Mouse (Mus musculus) lung, postnatal 4 days (tissue): ENCODE results near the gene Arhgap45.
A peak's percentile ranks its signal among the peaks of the same experiment; 100 is the strongest.

Experiments
- DNase-seq, 2 experiments: peaks; one replicate each; pipeline ENCODE4 v3.0.0; 2021

The Arhgap45 gene

DNA sequence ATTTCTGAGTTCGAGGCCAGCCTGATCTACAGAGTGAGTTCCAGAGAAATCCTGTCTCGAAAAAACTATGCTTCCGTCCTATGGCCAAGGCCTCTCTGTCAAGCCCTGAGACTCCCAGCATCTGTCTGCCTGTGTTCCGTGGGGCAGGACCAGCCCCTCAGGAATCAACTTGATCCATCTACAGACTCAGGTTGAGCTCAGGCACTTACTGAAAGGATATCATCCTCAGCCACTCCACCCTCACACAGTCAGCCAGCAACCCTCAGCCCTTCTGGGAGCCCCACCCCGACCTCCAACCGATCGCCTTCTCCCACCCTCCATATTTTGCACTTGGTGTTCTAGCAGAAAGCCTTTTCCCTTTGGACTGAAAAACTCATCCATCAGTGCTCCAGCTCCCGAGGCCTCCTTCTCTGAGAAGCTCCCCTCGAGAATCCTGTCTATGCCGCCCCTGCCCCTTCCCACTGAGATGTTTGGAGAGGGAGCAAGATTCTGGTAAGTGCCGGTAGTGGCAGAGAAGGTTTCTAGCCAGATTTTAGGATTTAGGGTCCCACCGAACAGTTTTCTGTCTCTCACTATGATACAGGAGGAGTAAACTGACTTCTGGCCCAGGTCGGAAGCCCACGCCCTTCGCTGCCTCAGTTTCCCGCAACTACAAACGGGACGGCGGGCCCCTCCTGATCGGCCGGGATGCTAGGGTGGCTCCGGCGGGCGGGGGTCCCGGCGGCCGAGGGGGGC lies 28.5 kb upstream of the Arhgap45 start:
- peak in 1 of 2 experiments; percentile 44 for DNase-seq

DNA sequence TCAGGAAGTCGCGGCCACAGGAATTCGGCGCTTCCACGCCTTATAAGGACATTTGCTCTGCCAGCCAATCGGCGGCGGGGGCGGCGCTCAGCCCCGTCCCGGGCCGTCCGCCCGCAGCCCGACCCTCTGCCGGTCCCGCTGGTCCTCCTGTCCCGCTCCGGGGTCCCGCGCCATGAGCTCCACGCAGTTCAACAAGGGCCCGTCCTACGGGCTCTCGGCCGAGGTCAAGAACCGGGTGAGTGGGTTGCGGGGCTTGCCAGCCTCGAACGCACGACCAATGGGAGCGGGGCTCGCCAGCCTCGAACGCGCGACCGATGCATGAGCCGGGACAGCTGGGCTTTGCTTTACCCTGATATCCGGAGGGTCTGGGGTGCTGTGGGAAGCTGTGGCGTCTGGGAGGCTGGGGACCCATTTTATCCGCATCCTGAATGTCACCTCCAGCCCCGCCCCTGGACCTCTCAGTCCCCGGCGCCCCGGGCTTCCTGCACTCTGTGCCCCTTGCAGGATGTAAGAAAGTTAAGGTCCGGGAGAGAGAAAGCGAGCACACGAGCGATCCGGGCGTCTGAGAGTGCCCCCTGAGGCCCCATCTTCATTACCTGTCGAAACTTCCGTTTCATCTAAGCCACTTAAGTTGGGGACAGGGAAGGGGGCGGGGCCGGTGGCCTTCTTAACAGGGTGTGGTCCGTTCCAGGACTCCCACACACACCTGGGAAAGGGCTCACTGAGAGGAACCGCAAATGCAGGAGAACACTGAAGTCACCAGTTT lies 27.8 kb upstream of the Arhgap45 start, which contains the start of gene Cnn2:
Gene Cnn2 (plus strand): TSS at position 79 of the 766 bp plus-strand sequence.
- DNase-seq = peak; percentile 84 to 92

DNA sequence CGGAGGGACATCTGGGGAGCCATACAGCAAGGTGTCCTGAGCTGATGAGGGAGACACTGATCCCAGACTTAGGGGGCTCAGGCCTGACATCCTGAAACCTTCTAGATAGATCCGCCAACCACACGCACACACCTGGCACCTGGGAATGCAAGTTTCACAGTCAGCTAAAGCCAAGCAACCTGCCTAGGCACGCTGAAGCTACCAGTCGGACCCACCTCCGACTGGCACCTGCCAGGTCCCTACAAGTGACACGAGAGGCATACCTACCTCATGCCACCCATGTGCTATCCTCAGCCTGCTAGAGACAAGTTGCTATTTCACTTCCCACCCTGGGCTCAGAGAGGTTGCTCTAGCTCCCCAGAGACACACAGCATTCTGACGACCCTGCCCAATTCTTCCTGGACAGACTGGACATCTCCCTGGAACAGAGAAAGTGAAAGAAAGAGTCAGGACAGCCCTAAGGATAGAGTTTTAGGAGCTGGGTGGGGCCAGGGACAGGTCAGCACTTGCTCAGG lies 27.1 kb upstream of the Arhgap45 start:
- DNase-seq = no peak

DNA sequence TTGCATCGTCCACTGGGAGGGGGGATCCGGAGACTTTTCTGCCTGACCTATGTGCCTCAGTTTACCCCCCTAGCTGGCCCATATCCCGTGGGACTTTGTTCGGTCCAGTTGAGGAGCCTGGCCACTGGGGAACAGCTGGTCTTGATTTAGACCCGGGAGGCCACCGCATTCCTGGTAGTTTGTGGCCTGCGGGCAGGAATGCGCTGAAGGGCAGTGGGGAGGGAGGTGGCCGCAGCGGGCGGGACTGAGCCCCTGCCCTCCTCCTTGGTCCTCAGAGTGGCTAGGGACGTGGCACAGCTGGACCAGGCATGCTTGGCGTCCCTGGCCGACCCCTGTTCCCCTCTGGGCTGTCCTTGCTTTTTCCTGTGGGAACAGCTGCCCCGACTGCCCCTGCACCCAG lies 26.6 kb upstream of the Arhgap45 start:
- peak; percentile 80 to 94 for DNase-seq

DNA sequence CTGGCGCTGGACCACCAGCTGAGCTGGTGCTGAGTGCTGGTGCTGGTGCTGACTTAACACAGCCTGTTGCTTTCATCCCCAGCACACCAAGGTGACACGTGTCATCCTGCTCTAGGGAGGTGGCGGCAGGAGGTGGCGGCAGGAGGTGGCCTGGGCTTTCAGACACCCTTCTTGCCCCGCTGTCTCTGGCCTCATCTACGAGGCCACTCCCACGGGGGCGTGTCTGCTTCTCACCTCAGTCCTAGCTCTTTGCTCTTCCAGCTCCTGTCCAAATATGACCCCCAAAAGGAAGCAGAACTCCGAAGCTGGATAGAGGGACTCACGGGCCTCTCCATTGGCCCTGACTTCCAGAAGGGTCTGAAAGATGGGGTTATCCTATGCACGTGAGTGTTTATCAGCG lies 25.4 kb upstream of the Arhgap45 start:
- DNase-seq = peak in 1 of 2 experiments; percentile 41

DNA sequence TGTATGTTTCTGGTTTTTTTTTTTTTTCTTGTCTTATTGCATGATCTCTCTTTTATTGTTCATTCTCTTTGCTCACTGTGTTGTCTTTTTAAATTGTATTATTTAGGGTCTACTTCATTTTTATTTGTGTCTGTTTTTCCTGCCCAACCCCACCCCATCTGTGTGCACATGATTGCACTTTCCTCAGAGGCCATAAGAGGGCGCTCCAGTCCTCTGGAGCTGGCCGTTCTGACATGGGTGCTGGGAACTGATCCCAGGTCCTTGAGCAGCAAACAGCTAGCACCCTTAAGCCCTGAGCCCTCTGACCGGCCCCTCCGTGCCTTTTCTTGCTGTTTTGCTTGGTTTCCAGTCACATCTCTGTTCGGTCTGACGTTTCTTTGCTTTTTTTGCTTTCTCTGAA lies 24.9 kb upstream of the Arhgap45 start:
- no peak for DNase-seq

DNA sequence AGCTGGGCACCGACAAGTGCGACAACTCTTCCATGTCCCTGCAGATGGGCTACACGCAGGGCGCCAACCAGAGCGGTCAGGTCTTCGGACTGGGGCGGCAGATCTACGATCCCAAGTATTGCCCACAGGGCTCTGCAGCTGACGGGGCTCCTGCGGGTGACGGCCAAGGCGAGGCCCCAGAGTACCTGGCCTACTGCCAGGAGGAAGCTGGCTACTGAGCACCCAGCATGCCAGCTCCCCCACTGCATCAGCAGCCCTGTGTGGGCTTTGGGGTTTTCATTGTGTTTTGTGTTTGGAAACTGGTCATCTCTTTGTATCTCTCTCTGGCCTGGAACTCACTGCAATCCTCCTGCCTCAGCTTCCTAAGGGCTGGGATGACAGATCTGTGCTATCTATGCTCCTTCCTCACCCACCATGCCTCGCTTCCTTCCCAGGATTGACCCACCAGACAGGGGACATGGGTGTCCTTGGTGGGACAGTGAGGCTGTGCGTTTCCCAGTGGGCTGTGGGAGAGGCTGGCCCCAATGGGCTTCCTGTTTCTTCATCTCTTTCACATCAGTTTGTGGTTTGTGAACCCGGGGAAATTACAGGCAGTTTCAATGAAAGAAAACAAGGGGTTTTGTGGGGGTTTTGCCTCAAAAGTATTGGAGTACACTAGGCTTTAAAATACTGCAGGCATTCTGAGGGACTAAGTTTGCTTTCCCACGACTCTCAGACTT lies 21.9 kb upstream of the Arhgap45 start:
- DNase-seq = peak; percentile 65 to 69

DNA sequence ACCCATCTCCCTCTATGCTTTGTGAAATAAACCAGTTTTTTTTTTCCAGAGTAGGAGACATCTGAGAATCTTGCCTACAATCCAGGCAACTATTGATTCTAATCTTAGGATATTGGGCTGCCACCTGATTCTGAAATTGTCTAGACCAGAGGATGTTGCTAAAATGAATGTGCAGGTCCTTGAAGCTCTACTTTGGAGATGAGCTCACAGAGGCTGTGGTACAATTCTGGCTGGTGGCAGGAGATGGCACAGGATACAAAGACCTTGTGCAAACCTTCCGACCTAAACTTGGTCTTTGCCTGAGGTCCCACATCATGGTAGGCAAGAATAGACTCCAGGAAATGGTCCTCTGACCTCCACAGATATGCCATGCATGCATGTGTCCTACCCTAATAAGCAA lies 20.8 kb upstream of the Arhgap45 start:
- no peak for DNase-seq

DNA sequence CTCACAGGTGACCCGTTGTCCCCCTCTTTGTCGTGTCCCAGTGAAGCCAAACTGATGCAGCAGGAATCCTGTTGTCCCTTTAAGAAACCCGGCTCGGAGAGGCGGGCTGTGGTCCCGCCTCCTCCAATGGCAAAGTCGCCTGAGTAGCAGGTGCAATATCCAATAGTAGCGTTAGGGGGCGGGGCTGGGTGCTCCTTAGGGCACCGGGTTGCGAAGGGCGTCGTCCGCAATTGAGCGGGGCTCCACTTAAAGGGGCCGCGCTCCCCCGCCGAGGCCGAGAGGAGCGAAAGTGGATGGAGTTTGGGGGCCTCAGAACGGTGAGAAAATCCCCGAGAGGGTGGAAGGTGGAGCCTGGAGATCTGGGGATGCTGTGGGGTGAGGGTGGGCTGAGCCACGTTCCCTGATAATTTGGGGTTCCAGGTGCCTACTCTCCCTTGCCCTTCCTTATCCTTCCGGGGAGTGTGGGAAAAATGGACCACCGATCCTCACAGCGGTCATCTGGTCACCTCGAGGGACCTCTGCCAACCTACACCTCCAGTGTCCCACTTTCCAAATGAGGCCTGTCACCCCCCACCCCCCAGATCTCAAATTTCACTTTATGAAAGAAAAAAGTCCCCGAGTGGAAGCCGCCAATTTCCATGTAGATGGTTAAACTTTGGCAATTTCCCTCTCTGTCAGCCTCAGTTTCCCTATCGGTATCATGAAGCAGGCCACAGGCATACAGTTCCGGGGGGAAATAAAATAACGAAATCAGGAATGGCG lies 20.0 kb upstream of the Arhgap45 start, which contains the start of gene Abca7:
Gene Abca7 (plus strand): TSS at position 223 of the 762 bp plus-strand sequence.
- DNase-seq = peak; percentile 96 to 99

DNA sequence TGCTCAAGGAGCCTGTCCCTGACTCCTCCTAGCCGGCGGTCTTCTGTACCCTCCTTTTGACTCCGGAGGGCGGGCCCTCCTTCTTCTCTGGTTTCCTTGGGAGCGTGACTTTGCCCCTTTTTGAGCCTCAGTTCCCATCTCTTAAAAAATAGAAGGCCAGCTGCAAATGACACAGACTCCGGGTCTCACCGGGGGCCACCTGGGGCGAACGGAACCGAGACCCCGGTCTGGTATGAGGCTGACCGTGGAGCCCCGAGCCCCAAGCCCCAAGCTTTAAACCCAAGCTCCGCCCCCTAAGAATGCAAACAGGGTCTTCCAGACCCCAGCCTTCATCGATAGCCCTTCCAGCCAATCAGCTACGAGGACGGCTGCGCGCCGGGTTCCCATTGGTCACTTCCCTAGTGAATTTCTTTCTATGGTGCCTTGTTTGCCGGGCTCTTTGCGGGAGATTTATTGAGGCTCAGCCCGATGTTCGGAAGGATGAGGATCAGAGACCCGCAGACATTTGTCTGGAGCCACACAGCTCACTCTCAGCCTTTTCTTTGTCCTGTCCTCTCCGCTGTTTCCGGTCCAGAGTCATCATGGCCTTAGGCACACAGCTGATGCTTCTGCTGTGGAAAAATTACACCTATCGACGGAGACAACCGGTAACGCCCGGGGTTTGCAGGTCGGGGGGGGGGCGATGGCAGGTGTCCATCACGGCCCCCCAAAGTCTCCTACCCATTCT lies 19.3 kb upstream of the Arhgap45 start:
- DNase-seq = peak; percentile 79 to 81

DNA sequence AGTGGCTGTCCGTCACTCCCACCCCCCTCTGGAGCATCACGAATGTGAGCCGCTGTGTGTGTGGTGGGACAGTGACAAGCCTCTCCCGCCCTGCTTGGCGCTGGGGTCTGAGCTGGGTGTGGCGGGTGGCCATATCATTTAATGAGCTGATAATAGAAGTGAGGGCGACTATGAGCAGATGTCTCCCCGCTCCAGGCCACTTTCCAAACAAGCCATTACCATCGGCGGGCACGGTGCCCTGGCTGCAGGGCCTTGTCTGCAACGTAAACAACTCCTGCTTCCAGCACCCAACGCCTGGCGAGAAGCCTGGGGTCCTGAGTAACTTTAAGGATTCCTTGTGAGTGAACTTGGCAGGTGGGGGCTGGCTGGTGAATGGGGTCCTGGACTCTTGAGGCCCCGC lies 18.6 kb upstream of the Arhgap45 start:
- peak; percentile 68 to 88 for DNase-seq

DNA sequence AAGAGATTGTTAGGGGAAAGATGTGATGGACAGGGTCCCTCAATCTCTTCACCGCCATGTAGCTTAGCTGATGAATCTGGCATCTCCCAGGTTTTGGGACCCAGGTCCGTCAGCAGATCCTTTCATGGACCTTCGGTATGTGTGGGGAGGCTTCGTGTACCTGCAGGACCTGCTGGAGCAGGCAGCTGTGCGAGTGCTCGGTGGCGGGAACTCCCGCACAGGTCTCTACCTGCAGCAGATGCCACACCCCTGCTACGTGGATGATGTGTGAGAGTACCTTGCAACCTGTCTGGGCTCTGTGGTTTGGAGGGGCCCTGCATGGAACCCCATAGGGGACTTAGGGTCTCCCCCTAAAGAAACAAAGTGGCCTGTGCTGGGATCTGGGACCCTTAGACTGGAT lies 14.5 kb upstream of the Arhgap45 start:
- no peak for DNase-seq

DNA sequence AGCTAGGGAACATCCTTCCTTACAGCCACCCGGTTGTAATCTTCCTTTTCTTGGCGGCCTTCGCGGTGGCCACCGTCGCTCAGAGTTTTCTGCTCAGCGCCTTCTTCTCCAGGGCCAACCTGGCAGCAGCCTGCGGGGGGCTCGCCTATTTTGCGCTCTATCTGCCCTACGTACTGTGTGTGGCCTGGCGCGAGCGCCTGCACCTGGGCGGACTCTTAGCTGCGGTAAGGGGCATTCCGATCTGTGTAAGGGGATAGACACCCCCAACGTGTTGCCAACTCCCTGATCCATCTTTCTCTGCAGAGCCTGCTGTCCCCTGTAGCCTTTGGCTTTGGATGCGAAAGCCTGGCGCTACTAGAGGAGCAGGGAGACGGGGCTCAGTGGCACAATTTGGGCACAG lies 13.6 kb upstream of the Arhgap45 start:
- DNase-seq = no peak

DNA sequence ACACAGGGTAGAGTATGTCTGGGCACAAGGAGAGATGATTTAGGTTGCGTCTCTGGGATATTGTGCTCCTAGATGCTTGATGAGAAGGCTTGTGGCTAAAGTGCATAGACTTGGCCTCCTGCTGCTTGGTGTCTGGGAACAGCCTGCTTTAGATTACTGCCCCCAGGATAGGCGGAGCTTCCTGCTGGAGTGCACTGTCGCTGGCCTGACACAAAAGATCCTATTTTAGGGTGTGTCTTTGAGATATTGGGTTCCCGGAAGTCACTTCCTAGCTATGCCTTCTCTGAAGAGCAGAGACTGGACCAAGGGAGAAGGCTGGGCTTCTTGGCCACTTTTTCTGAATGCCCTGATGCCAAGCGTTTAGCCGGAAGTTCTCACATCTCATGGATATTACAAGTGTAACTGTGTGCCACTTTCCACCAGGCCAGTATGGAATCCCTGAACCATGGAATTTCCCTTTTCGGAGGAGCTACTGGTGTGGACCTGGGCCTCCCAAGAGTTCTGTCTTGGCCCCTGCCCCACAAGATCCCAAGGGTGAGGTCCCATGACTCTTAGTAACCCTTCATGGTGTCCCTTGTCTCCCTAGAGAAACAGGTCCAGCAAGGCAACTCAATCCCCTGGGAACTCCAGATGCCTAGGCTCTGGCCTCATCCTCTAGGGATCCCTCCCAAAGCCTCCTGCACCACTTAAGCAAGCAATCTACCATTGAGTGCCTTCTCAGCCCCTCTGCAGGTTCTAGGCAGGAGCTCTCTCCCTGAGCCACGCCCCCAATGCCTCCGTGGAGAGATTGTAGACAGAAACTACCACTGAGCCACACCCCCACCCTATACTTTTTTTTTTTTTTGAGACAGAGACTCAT lies 12.8 kb upstream of the Arhgap45 start:
- DNase-seq = peak in 1 of 2 experiments; percentile 50

DNA sequence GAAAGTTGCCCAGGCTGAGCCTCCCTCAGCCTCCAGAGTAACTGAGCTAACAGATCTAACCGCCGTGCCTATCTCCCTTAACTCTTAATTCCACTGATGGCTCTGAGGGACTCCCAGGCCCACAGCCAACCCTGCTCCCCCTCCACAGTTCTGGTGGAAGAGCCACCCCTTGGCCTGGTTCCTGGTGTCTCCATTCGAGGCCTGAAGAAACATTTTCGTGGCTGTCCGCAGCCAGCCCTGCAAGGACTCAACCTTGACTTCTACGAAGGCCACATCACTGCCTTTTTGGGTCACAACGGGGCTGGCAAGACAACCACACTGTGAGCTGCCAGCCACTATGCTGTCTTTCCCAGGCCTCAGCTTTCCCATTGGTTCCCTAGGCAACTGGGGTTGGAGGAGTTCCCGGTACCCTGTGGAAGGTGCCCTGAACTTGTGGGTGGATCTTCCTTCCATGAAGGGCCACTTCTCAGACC lies 12.2 kb upstream of the Arhgap45 start:
- no peak for DNase-seq

DNA sequence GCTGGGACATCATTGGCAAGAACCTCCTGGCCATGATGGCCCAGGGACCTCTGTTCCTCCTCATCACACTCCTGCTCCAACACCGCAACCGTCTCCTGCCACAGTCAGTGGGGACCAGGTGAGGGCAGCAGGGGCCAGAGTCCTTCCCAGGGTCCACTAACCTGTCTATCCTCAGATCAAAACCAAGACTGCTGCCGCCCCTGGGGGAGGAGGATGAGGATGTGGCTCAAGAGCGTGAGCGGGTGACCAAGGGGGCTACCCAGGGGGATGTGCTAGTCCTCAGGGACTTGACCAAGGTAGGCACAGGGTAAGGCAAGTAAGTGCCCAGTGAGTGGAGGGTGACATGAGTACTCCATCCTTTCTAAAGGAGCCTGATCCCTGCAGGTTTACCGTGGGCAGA lies 4.7 kb upstream of the Arhgap45 start:
- no peak for DNase-seq

DNA sequence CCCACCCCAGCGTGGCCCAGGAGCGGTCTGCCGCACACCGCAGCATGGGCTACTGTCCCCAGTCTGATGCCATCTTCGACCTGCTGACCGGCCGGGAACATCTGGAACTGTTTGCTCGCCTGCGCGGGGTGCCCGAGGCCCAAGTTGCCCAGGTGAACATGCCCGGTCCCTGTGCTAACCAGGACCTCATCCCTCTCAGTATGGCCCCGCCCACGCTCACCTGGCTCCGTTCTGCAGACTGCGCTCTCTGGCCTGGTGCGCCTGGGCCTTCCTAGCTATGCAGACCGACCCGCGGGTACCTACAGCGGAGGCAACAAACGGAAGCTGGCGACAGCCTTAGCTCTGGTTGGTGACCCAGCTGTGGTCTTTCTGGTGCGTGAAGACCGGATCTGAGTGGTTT lies 2.8 kb upstream of the Arhgap45 start:
- no peak for DNase-seq

DNA sequence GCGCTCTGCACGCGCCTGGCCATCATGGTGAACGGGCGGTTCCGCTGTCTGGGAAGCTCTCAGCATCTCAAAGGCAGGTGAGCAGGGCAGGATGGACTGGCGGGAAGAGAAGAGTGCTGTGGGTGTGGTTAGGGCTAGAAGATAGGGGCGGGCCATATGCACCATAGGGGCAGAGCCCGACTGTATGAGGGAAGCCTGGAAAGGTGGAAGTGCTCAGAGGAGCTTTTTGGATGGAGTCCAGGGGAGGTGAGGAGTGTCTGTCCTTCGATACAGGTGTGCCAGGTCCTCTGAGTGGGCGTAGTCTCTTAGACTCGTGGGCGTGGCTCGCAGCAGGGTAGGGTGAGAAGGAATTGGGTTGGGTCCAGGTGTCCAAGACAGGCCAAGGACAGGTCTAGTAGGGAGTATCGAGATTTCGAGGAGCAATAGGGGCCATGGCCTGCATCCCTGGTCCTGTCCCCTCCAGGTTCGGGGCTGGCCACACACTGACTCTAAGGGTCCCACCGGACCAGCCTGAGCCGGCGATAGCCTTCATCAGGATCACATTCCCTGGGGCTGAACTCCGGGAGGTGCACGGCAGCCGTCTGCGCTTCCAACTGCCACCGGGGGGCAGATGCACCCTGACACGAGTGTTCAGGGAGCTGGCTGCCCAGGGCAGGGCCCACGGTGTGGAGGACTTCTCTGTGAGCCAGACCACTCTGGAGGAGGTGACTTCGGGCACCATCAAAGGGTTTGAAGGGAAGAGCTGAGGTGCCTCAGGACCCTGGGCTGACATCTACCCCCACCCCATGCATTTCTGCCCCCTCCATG lies 1.8 kb upstream of the Arhgap45 start:
- DNase-seq = peak; percentile 64 to 78

DNA sequence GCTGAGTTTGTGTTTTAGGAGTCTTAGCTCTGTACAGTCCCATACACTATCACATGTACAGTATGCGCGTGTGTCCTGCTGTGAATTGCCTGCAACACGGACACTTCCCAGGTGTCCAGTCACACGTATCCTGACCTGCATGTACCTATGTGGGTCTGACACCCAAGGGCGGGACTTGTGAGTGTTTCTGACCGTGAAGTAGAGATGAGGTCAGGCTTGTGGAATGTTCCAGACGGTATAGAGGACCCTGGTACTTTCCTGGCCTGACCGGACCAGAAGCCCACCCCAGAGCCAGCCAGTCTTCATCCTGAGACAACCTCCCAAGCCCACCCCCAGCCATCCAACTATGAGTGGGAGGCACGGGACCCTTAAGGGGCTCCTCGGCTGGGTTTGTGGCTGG lies 870 bp upstream of the Arhgap45 start:
- peak; percentile 59 to 70 for DNase-seq

DNA sequence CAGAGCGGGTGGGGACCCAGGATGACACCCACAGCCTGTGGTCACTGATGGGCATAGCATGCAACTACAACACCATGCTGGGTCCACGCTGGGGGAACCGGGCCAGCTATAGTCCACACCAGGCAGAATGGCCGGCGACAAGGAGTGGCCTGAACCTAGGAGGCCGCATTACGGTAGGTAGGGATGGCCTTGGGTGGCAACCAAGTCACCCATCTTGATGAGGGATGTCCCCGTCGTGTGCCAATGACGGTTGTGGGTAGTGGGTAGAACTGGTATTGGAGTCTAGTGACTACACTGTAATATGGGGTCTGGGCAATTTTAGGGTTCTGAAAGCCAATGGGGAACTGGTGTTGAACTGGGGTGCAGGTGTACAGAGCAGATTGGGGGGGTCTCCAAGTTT lies 478 bp downstream of the Arhgap45 start:
- no peak for DNase-seq
